Comparison of ENCODE assay signal across 10 mouse cellular contexts in genomic region chr8:102514805-102515424, GRCm38 (mm10).
"Had no signal": no experiment of that assay in that cellular context is flagged by ENCODE, and none has a peak within 500 bp of the region (broad histone marks: within the 10 kb centered on the region; RNA-seq: fewer than 3 reads in every experiment).

No protein-coding gene starts in this region.

- DNase-seq: kidney, adult 2 months; layer of hippocampus, postnatal 36 days; liver, embryonic 13.5 days; lung, adult 2 months; thymus, adult 18-20 months; thymus, postnatal 36 days had no signal

- H3K27me3 ChIP-seq: kidney, embryonic 15.5 days; liver, embryonic 13.5 days had no signal

- H3K27ac ChIP-seq: kidney, embryonic 15.5 days; left cerebral cortex, adult 2 months; liver, embryonic 13.5 days; macrophage had no signal

- H3K4me2 ChIP-seq: kidney, embryonic 15.5 days; liver, embryonic 13.5 days had no signal

- H3K4me1 ChIP-seq: kidney, embryonic 15.5 days; liver, embryonic 13.5 days had no signal

- ATAC-seq: intestine, postnatal 0 days had no signal

- H3K9me3 ChIP-seq: kidney, embryonic 15.5 days; liver, embryonic 13.5 days had no signal

- H3K4me3 ChIP-seq: kidney, embryonic 15.5 days; left cerebral cortex, adult 2 months; liver, embryonic 13.5 days had no signal

- H3K9ac ChIP-seq: kidney, embryonic 15.5 days; liver, embryonic 13.5 days had no signal

- H3K36me3 ChIP-seq: kidney, embryonic 15.5 days; liver, embryonic 13.5 days had no signal
